Mouse (Mus musculus): ENCODE data around the gene Prdx5.

DNA sequence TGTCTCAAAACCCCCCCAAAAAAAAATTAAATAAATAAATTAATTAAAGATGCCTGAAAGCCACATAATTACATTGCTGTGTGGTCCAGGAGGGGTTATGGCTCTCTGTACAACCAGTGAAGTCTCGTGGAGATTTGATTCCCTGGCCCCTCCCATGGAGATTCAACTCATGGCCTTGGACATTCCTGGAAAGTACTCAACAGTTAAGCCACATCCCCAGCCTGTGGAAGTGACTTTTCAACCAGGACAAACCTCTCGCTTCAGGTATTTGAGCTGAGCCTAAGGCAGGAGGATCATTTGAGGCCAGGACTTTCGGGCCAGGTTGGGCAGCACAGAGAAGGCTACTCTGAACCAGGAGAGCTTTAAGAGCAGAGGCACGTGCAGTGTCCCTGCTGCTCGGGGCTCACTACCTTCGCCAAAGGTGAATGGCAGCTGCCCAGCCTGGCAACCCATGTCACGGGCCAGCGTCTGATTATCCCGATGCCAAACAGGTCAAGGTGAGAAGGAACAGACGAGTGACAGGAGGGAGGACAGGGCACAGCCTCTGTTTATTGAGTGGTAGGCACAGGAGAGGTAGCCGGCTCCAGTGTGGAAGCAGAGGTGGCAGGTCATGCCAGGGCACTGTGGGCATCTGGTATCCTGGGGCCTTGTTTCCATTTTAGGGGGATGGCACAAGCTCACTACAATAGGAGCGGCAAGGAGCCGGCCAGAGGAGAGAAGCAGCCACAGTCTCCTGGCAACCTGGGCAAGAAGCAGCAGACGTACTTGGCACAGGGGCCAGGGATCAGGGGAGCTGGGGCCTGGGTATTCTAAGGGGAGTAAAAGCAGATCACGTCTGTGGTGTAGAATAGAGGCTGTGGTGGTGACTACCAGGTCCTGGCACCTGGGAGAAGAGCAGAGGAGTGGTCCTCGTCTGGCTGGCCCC, 27.9 kb upstream of the Prdx5 start:
- no peak for TF ChIP-seq CTCF (conservative IDR thresholded peaks at IDR 0.05; ENCODE audit: insufficient read depth, insufficient read length, low read depth, low read length)
- no peak for TF ChIP-seq POLR2A (IDR thresholded peaks at IDR 0.05; ENCODE audit: low read depth, low read length)
